In genomic region chr11:77488771-77489581, GRCm38 (mm10) we compare ENCODE assay signal across 8 mouse cellular contexts. TPM values are rescaled to one million over a fixed set of nuclear protein-coding genes. Genes with fewer than 3 reads are reported as not detected.
DNase-seq lines count a peak whose midpoint lies in the region; ATAC-seq lines count a peak whose summit lies in the region.

No protein-coding gene starts in this region.

- peak overlapping the region; percentile 84 for H3K4me3 ChIP-seq in kidney, embryonic 14.5 days (ENCODE audit: low read length)
- peak overlapping the region; percentile 96 for H3K4me3 ChIP-seq in forebrain, embryonic 13.5 days
- H3K4me3 ChIP-seq in limb, embryonic 13.5 days: peak overlapping the region; percentile 94

- no peak overlapping the region for H3K27ac ChIP-seq in kidney, embryonic 14.5 days (ENCODE audit: low read depth, low read length)
- peak overlapping the region; percentile 92 for H3K27ac ChIP-seq in forebrain, embryonic 13.5 days
- no peak overlapping the region for H3K27ac ChIP-seq in limb, embryonic 13.5 days

- no peak for ATAC-seq in kidney, embryonic 14.5 days (ENCODE audit: low FRiP score, low TSS enrichment)
- ATAC-seq in forebrain, embryonic 13.5 days: no peak
- ATAC-seq in limb, embryonic 13.5 days (ENCODE audit: low FRiP score, low read depth): no peak

- H3K4me2 ChIP-seq in kidney, embryonic 14.5 days (replicated peaks; ENCODE audit: low read depth, low read length): peak overlapping the region; percentile 96
- peak overlapping the region; percentile 99 for H3K4me2 ChIP-seq in forebrain, embryonic 13.5 days
- H3K4me2 ChIP-seq in limb, embryonic 13.5 days (replicated peaks): peak overlapping the region; percentile 96

- H3K9me3 ChIP-seq in kidney, embryonic 14.5 days (ENCODE audit: control insufficient read depth, low read length): no peaks in the 10 kb centered on the region
- H3K9me3 ChIP-seq in forebrain, embryonic 13.5 days (replicated peaks): no peaks in the 10 kb centered on the region
- H3K9me3 ChIP-seq in limb, embryonic 13.5 days: no peaks in the 10 kb centered on the region

- WGBS in kidney, embryonic 14.5 days: 3% methylated on average over 51 of the region's 55 CpGs
- WGBS in forebrain, embryonic 13.5 days: 1% methylated on average over 54 of the region's 55 CpGs
- 2% methylated on average over 55 of the region's 55 CpGs for WGBS in limb, embryonic 13.5 days

- peaks cover 37% of the 10 kb centered on the region for H3K4me1 ChIP-seq in kidney, embryonic 14.5 days (ENCODE audit: control insufficient read depth, insufficient read depth, low read length)
- H3K4me1 ChIP-seq in forebrain, embryonic 13.5 days: peaks cover 78% of the 10 kb centered on the region
- peaks cover 76% of the 10 kb centered on the region for H3K4me1 ChIP-seq in limb, embryonic 13.5 days

- DNase-seq in kidney, adult 18-20 months: no peak
- DNase-seq in R1 (ENCODE audit: low read depth, low spot score): peak; percentile 55
- peak; percentile 35 for DNase-seq in retina, embryonic 14.5 days (ENCODE audit: low spot score)
- DNase-seq in adrenal gland, postnatal 10 days: no peak
- no peak for DNase-seq in adipocyte (ENCODE audit: low spot score)

- no peaks in the 10 kb centered on the region for H3K36me3 ChIP-seq in kidney, embryonic 14.5 days (ENCODE audit: control insufficient read depth, insufficient read depth, low read length)
- H3K36me3 ChIP-seq in forebrain, embryonic 13.5 days (ENCODE audit: poor library complexity, severe bottlenecking): no peaks in the 10 kb centered on the region
- no peaks in the 10 kb centered on the region for H3K36me3 ChIP-seq in limb, embryonic 13.5 days

- H3K27me3 ChIP-seq in kidney, embryonic 14.5 days (ENCODE audit: control insufficient read depth, insufficient read depth, low read length): no peaks in the 10 kb centered on the region
- no peaks in the 10 kb centered on the region for H3K27me3 ChIP-seq in forebrain, embryonic 13.5 days
- no peaks in the 10 kb centered on the region for H3K27me3 ChIP-seq in limb, embryonic 13.5 days

- H3K9ac ChIP-seq in kidney, embryonic 14.5 days (ENCODE audit: low read depth, low read length): peak overlapping the region; percentile 87
- peak overlapping the region; percentile 98 for H3K9ac ChIP-seq in forebrain, embryonic 13.5 days
- H3K9ac ChIP-seq in limb, embryonic 13.5 days: peak overlapping the region; percentile 88

RNA-seq across cellular contexts. Expression of gene Ankrd13b, which starts 0.5 kb away (rescaled TPM):
- polyA plus RNA-seq in kidney, embryonic 14.5 days (2014; fragmentation: Nextera tagmentation; extraction: Ambion mirVana): 6.8 and 8.6 TPM in 2 replicates
- polyA plus RNA-seq in forebrain, embryonic 13.5 days (2015; fragmentation: Nextera tagmentation; extraction: Ambion mirVana): 18.0 and 18.7 TPM in 2 replicates
- polyA plus RNA-seq in limb, embryonic 13.5 days (2015; fragmentation: Nextera tagmentation; extraction: Ambion mirVana): 10.0 and 10.4 TPM in 2 replicates
- total RNA-seq in adrenal gland, postnatal 10 days (2021): 10 to 100 TPM in 1 of 2 experiments, 1 to 10 TPM in 1; 8.3 to 13.4 TPM

RNA-seq across cellular contexts. Expression of gene Git1, which starts 4.4 kb away (rescaled TPM):
- 18.1 and 19.3 TPM in 2 replicates for polyA plus RNA-seq in kidney, embryonic 14.5 days (2014; fragmentation: Nextera tagmentation; extraction: Ambion mirVana)
- polyA plus RNA-seq in forebrain, embryonic 13.5 days (2015; fragmentation: Nextera tagmentation; extraction: Ambion mirVana): 12.9 and 14.6 TPM in 2 replicates
- polyA plus RNA-seq in limb, embryonic 13.5 days (2015; fragmentation: Nextera tagmentation; extraction: Ambion mirVana): 9.8 and 10.9 TPM in 2 replicates
- total RNA-seq in adrenal gland, postnatal 10 days (2021): 10 to 100 TPM; 49.7 to 57.8 TPM

RNA-seq across cellular contexts. Expression of gene Abhd15, which starts 25.9 kb away (rescaled TPM):
- 1.4 and 2.6 TPM in 2 replicates for polyA plus RNA-seq in kidney, embryonic 14.5 days (2014; fragmentation: Nextera tagmentation; extraction: Ambion mirVana)
- 3.0 and 3.8 TPM in 2 replicates for polyA plus RNA-seq in forebrain, embryonic 13.5 days (2015; fragmentation: Nextera tagmentation; extraction: Ambion mirVana)
- polyA plus RNA-seq in limb, embryonic 13.5 days (2015; fragmentation: Nextera tagmentation; extraction: Ambion mirVana): 1.5 and 1.6 TPM in 2 replicates
- total RNA-seq in adrenal gland, postnatal 10 days (2021): 10 to 100 TPM; 26.1 to 27.5 TPM

RNA-seq across cellular contexts. Expression of gene Coro6, which starts 26.8 kb away (rescaled TPM):
- 0.39 and 0.54 TPM in 2 replicates for polyA plus RNA-seq in kidney, embryonic 14.5 days (2014; fragmentation: Nextera tagmentation; extraction: Ambion mirVana)
- polyA plus RNA-seq in forebrain, embryonic 13.5 days (2015; fragmentation: Nextera tagmentation; extraction: Ambion mirVana): 0.05 and 0.11 TPM in 2 replicates
- polyA plus RNA-seq in limb, embryonic 13.5 days (2015; fragmentation: Nextera tagmentation; extraction: Ambion mirVana): 0.56 and 0.78 TPM in 2 replicates
- 10 to 100 TPM in 1 of 2 experiments, 1 to 10 TPM in 1; 5.4 to 24.8 TPM for total RNA-seq in adrenal gland, postnatal 10 days (2021)

RNA-seq across cellular contexts. Expression of gene Trp53i13, which starts 26.8 kb away (rescaled TPM):
- 36.9 and 37.4 TPM in 2 replicates for polyA plus RNA-seq in kidney, embryonic 14.5 days (2014; fragmentation: Nextera tagmentation; extraction: Ambion mirVana)
- 19.7 and 20.9 TPM in 2 replicates for polyA plus RNA-seq in forebrain, embryonic 13.5 days (2015; fragmentation: Nextera tagmentation; extraction: Ambion mirVana)
- polyA plus RNA-seq in limb, embryonic 13.5 days (2015; fragmentation: Nextera tagmentation; extraction: Ambion mirVana): 57.6 and 57.8 TPM in 2 replicates
- 10 to 100 TPM; 12.9 to 13.2 TPM for total RNA-seq in adrenal gland, postnatal 10 days (2021)

Comparison
In these comparisons a context has a peak if more than half of its experiments do, and no peak if none do; other contexts are left out.
1. DNase-seq: peak in R1 (single experiment) and retina, embryonic 14.5 days (single experiment); none in kidney, adult 18-20 months (single experiment), adrenal gland, postnatal 10 days (single experiment) and adipocyte (single experiment).
2. Peak in every context shown above with its lines, with median percentiles within 50 percentile points of each other: H3K4me2 ChIP-seq, H3K4me3 ChIP-seq and H3K9ac ChIP-seq.